Mouse (Mus musculus) liver, embryonic 14.5 days (tissue): ENCODE results near the gene Onecut1.

Experiments used
- CTCF ChIP-seq: IDR thresholded peaks from 2 replicates; pipeline ENCODE4 v1.5.1; 2016; ENCODE audit warnings: antibody characterized with exemption, low read depth, control low read depth
- EP300 ChIP-seq: IDR thresholded peaks from 2 replicates; pipeline ENCODE4 v1.6.1; 2016; ENCODE audit warnings: antibody characterized with exemption, low read depth

DNA sequence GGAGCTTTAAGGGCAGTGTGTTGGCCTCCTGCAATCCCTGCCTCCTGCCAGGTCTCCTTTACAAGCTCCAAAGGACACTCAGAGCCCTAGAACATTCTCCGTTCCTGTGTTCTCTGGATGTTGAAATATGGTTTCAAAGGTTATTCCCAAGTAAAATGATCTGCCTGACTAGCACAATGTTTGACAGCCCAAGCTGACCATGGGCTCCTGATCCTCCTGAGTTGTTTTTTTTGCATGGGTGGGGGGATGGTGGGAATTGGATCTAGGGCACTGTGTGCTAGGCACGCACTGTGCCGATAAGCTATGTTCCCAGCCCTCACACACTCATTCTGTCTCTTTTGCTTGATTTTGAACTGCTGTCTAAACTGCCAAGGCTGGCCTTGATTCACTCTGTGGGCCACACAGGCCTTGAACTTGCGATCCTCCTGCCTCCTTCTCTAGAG, 68.3 kb downstream of the Onecut1 start:
- no peak for TF ChIP-seq EP300
- no peak for TF ChIP-seq CTCF
